11 mouse cellular contexts compared by ENCODE assay signal in genomic region chr4:44281597-44282265, GRCm38 (mm10). TPM values are rescaled to one million over a fixed set of nuclear protein-coding genes. Genes with fewer than 3 reads are reported as not detected.
A peak's percentile ranks its signal among the peaks of the same experiment; 100 is the strongest.
DNase-seq lines count a peak whose midpoint lies in the region.
"Had no signal": no experiment of that assay in that cellular context is flagged by ENCODE, and none has a peak within 500 bp of the region (broad histone marks: within the 10 kb centered on the region; RNA-seq: fewer than 3 reads in every experiment).

No protein-coding gene starts in this region.

- intact Hi-C loops in left cerebral cortex, postnatal 4 days (cut with DNase I): no loop called here

- DNase-seq in urinary bladder, adult 18-20 months (ENCODE audit: low spot score in 2 of 2): peak; percentile 25 to 27
- no peak for DNase-seq in urinary bladder, postnatal 4 days (ENCODE audit: low spot score in 2 of 2)
- DNase-seq in NIH3T3 (ENCODE audit: low read depth): peak; percentile 91
- DNase-seq in fibroblast of lung, adult 2 months (ENCODE audit: low read depth): peak; percentile 85
- DNase-seq in urinary bladder, postnatal 36 days (ENCODE audit: low spot score in 2 of 2): peak; percentile 11 to 15
- DNase-seq in retina, embryonic 14.5 days (ENCODE audit: low spot score): no peak
- DNase-seq in left cerebral cortex, postnatal 4 days: no peak
- DNase-seq: cerebellum, adult 11 months; cerebellum, postnatal 25 days; liver, postnatal 0 days; thymus, postnatal 14 days had no signal

RNA-seq across cellular contexts. Expression of gene Melk, which starts 18.9 kb away (rescaled TPM):
- 1 to 10 TPM; 2.2 to 2.3 TPM for total RNA-seq in left cerebral cortex, postnatal 4 days (2021)

RNA-seq across cellular contexts. Expression of gene Rnf38, which starts 48.1 kb away (rescaled TPM):
- total RNA-seq in left cerebral cortex, postnatal 4 days (2021): 100 to 1,000 TPM; 111 to 113 TPM

Comparison
In these comparisons a context has a peak if more than half of its experiments do, and no peak if none do; other contexts are left out.
1. DNase-seq: peak in urinary bladder, adult 18-20 months (2 of 2), NIH3T3 (single experiment), fibroblast of lung, adult 2 months (single experiment) and urinary bladder, postnatal 36 days (2 of 2); none in urinary bladder, postnatal 4 days (0 of 2), retina, embryonic 14.5 days (single experiment) and left cerebral cortex, postnatal 4 days (single experiment).